Mouse (Mus musculus) thymus, adult 2 months (tissue): ENCODE measurements around the gene Snrpd3.

Experiments
- CTCF ChIP-seq: fragments of 200-500 bp; IDR thresholded peaks from 2 replicates; pipeline ENCODE4 v1.5.1; 2012; ENCODE audit warnings: mild to moderate bottlenecking, control low read depth, low read length, moderate library complexity, borderline replicate concordance; ENCODE audit not compliant: control insufficient read depth, poor library complexity, insufficient read depth; ENCODE audit errors: extremely low read depth
- POLR2A ChIP-seq: fragments of 200-500 bp; IDR thresholded peaks from 2 replicates; pipeline ENCODE4 v1.6.1; 2012; ENCODE audit warnings: mild to moderate bottlenecking, low read length, control low read depth, moderate library complexity; ENCODE audit not compliant: control insufficient read depth, poor library complexity, insufficient read depth; ENCODE audit errors: extremely low read depth

DNA sequence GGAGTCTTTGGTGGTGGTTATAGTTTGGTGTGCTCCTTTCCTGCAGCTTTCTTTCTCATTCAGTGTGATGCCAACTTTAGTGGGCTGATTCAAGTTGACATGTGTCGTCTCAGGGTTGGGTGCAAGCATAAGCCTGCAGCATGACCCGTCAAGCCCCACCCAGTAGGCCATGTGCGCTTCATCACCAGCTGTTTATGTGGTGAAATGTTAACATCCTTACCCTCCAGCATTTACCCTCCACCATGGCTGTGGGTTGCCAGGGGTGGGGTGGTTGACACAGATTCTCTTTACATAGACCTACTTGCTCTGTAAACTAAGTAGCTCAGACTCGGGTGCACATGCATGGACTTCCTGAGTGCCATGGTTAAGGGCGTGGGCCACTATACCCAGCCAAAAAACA is 18.8 kb downstream of the Snrpd3 start:
- TF ChIP-seq POLR2A, result no peak
- no peak for TF ChIP-seq CTCF
